Mouse (Mus musculus): ENCODE measurements around the gene Zfp933.

The Zfp933 gene

DNA sequence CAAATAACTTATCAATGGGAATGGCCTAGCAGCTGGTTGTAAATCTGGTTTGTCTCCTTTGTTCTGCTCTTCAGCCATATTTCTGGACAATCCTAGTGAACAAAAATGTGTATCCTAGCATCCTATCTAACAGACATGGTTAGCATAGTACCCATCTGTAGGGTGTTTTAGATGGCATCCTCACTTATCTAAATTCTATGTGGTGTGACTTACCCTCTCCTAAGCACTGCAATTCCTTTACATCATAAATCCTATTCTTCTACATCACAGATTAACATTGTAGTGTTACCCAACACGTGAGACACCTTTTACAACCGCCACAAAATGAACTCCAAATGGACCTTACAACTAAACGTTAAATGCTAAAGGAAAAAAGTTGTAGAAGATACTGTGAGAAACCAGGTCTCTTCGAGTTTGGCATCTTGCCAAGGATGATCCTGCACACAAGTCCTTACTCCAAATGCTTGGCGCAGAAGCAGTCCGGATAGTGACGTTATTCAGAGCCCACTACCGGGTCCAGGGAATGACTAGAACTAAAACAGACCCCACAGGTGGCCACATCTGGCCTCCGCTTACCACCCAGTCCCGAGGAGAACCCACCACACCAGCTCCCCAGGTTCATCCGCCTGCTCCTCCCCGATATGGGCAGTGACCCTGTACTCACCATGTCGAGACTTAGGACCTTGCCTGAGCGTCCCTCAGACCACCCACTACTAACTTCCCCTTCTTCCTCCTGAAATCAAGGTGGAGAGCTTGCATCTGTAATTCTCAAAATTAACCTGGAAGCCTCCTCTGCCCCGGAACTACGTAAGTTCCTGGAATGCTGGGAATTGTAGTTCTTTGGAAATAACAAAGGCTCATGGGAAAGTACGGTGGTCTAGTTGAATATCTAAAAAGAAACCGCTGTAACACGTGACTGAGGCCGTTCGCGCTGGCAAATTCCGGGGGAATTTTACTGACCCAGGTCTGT is at the start of gene Zfp933:
Zfp933 (minus strand) TSS at position 753 of the 970 bp plus-strand sequence.
- no peak; the same call in 1 of the 2 replicates for TF ChIP-seq GATA4 (IDR thresholded peaks at IDR 0.05; ENCODE audit: insufficient replicate concordance, low read length)

DNA sequence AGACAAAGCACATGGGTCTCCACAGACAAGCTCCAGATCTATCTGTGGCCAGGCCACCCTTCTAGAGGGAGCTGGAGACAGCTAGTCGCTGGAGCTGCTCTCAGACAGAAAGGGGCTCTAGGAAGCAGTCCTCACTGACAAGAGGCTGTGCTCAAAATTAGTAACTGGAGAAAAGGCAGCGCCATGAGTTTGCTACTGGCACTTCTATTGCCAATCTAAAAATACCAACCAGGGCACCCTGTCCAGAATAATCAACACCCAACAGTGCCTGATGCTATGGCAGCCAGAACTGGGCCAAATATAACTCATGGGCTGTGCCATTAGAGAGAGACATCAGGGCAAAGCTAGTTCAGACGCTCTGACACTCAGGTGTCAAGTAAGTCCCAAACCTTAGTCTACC is 49.2 kb upstream of the Zfp933 start:
- TF ChIP-seq GATA4 (IDR thresholded peaks at IDR 0.05; ENCODE audit: insufficient replicate concordance, low read length): no peak

DNA sequence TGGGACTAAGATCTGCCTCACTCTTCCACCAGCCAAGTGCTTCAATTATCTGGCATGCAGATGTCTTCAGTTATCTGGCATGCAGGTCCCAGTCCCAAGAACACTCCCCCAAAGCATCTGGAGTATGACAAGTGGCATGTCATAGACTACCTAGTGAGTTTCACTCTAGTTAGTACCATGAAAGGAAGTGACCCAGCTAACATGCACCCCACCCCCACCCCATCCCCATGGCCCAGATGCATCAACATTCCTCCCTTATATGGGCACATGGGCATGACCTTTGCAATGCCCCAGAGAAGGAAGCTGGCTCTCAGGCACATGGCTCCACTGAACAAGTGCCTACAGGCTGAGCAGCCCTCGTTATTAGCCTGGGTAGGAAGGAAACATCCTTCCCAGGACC is 48.2 kb upstream of the Zfp933 start:
- TF ChIP-seq GATA4 (IDR thresholded peaks at IDR 0.05; ENCODE audit: insufficient replicate concordance, low read length): no peak

DNA sequence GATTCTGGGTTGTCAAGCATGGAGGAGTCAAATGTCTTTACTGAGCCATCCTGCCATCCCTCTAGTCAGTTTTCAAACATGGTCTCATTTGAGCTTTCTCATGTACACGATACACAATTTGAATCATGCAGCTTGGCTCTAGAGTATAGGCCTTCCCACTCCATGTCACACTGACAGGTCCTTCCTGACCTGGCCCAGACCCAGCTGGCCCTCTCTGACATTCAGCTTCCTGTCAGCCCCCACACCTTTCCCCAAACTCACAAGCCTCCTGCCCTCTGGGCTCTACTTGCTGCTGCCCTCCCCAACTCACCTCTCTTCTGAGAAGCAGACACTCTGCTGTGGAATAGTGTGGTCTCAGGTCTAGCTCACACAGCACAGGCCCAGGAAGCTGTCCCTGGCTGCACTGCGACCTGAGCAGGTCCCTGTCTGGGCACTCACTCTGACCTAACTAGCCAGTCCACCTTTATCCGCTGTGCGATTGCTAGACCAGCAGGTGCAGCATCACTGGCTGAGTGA is 47.7 kb upstream of the Zfp933 start:
- no peak for TF ChIP-seq GATA4 (IDR thresholded peaks at IDR 0.05; ENCODE audit: insufficient replicate concordance, low read length)

DNA sequence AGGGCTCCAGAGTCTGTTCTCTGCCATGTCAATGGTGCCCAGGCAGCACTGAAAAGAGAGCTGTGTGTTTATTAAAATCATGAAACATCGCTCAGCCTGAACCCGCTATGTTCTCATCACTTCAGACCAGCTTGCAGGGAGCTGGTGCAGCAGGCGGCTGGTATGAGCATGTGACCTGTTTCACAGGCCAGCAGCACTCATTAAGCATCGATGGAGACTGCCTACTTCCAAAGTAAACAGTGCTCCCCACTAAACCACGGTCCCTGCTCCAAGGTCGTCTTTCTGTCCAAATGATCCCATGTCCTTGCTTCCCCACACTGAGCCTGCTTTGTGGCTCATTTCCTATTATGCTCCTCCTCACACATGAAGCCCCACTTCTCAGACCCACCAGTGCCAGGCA is 42.2 kb upstream of the Zfp933 start:
- TF ChIP-seq GATA4 (IDR thresholded peaks at IDR 0.05; ENCODE audit: insufficient replicate concordance, low read length): no peak

DNA sequence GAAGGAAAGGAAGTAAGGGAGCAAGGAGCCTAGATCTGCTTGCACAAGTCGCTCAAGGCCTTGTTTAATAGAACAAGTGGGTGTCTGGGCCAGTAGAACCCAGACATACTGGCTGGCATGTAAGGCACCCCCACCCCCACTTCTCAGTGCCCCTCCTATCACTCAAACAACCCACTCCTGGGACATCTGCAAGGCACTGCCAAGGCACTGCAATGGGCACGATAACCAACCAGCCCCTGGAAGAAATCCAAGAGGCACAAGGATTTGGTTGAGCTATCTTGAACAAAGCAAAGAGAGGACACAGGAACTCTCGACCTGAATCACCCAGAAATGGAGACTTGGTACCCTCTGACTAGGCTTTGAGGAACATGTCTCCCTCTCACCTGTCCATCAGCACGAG is 40.1 kb upstream of the Zfp933 start:
- no peak for TF ChIP-seq GATA4 (IDR thresholded peaks at IDR 0.05; ENCODE audit: insufficient replicate concordance, low read length)

DNA sequence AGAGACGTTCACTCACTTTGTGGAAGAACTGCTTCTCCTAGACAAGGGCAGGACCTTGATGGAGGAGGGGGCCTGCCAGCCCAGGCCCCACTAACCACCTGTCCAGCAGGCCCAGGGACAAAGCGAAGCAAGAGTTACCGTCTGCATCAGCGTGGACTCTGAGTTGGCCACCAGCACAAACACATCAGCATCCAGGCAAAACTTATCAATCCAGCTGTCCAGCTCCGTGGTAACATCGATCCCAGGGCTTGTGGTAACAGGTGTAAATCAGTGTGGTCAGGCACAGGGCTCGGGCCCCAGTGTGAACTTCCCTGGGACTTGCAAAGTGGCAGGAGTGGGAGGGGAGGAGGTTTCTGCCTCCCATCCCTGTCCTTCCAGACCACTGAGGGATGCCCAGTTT is 39.1 kb upstream of the Zfp933 start:
- no peak for TF ChIP-seq GATA4 (IDR thresholded peaks at IDR 0.05; ENCODE audit: insufficient replicate concordance, low read length)

DNA sequence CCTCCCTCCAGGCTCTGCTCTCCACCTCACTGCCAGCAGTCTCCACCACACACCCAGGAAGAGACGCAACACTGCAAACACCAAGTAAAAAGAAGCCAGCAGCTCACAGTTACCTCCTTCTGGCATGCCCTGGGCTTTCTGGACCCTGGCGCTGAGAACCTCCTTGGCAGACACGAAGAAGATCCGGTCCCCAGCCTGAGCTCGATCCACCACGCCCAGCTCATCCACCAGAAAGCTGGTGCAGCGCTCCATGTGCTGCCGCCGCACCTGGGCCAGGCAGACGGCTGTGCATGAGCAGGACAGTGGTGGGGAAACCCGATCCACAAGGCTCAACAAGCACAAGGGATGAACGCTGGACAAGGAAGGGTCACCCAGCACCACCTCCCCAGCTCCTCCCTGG is 38.0 kb upstream of the Zfp933 start:
- TF ChIP-seq GATA4 (IDR thresholded peaks at IDR 0.05; ENCODE audit: insufficient replicate concordance, low read length): no peak

DNA sequence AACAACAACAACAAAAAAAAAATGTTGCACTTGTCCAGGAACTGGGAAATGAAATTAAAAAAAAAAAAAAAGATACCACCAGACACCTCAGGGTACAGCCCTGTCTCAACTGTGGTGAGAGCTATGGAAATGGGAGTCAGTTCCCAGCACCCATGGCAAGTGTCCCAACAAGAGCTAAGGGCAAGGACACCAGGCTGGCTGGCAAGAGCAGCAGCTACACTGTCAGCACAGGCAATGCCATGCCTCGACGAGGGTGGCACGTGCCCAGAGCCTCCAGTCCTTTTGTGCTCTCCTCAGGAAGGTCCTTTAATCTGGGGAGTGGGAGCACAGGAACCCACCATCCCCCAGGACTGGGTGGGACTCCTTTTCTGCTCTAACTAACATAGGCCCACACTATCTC is 36.0 kb upstream of the Zfp933 start:
- TF ChIP-seq GATA4 (IDR thresholded peaks at IDR 0.05; ENCODE audit: insufficient replicate concordance, low read length): no peak

DNA sequence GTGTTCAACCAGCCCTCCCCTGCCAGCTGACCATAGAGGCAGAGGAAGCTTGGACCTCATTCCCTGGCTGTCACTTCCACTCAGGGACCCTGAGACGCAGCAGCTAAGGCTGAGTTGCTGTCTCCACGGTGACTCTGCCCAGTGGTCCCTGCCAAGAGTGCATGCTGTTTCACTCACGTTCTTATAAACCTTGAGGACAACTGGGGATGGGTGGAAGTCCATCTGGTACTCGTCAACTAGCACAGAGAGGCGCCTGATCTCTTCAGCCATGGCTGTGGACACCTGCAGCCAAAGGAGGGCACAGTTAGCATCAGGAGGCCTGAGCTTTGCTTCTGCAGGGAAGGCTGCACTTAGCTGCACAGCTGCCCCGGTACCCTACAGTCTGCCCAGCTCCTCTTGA is 34.9 kb upstream of the Zfp933 start:
- TF ChIP-seq GATA4 (IDR thresholded peaks at IDR 0.05; ENCODE audit: insufficient replicate concordance, low read length): no peak

DNA sequence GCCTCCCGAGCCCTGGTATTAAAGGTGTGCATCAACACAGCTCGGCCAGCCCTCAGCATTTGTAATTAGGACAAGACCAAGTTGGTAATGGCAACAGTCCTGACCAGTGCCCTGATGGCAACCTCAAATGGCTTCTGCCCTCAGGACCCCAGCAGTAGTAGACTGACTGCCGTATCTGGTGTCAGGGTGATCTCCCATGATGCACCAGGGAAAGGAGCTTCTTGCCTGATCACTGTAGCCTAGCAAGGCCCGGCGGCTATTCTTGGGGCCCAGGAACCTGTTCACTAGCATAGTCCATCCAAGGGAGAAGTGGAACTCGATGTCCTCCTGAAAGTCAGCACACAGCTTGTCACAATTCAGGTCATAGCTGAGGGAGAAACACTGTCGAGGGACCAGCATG is 33.6 kb upstream of the Zfp933 start:
- no peak for TF ChIP-seq GATA4 (IDR thresholded peaks at IDR 0.05; ENCODE audit: insufficient replicate concordance, low read length)

DNA sequence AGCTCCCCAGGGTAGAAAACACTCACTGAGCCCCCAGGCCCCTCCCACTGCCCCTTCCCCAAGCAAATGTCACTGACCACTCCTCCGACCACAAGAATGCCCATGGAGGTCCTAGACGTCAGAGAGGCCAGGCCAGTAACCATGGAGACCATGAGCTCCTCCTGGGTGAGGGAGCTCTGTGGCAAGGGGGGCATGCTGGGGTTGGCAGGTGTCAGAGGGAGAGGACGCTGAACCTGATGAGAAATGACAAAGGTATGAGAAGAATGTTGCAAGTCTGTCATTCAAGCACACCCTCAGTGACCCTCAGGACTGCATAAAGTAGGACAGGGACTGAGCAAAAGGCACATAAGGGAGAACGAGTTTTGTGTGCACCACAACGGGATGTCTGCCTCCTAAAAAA is 31.7 kb upstream of the Zfp933 start:
- TF ChIP-seq GATA4 (IDR thresholded peaks at IDR 0.05; ENCODE audit: insufficient replicate concordance, low read length): no peak

DNA sequence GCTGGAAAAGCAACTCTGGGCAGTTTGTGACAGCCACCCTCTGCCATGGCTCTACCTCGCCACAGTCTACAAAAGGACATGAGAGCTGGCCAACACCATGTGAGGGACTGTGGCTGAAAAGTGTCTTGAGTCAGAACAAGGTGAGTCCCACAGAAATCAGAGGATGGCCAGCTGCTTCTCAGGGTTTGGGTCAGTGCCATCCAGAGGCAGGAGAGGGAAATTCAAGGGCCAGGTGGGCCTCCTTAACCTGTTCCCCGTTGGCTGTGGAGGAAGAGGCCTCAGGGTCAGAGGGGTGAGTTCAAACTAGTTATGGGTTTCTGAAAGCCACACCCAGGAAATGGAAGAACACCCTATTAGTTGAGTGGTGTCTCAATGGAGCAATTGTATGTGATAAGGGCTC is 31.3 kb upstream of the Zfp933 start:
- no peak for TF ChIP-seq GATA4 (IDR thresholded peaks at IDR 0.05; ENCODE audit: insufficient replicate concordance, low read length)

DNA sequence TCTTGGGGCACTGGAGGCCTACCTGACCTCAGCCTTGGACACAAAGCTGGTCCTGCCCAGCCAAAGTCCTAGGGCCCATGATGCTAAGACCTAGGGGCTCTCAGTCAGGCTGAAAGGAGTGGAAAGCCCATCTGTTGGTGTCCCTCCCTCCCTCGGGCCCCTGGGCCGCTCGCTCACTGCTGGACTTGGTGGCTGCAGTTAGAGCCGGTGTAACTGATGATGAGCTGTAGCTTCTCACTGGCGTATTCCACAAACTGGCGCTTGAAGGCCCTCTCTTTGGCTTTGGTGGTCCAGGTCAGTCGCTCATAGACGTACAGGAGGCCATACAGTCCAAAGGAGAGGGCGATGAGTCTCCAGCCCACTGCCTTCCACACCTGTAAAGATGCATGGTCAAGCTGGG is 30.4 kb upstream of the Zfp933 start:
- TF ChIP-seq GATA4 (IDR thresholded peaks at IDR 0.05; ENCODE audit: insufficient replicate concordance, low read length): no peak

DNA sequence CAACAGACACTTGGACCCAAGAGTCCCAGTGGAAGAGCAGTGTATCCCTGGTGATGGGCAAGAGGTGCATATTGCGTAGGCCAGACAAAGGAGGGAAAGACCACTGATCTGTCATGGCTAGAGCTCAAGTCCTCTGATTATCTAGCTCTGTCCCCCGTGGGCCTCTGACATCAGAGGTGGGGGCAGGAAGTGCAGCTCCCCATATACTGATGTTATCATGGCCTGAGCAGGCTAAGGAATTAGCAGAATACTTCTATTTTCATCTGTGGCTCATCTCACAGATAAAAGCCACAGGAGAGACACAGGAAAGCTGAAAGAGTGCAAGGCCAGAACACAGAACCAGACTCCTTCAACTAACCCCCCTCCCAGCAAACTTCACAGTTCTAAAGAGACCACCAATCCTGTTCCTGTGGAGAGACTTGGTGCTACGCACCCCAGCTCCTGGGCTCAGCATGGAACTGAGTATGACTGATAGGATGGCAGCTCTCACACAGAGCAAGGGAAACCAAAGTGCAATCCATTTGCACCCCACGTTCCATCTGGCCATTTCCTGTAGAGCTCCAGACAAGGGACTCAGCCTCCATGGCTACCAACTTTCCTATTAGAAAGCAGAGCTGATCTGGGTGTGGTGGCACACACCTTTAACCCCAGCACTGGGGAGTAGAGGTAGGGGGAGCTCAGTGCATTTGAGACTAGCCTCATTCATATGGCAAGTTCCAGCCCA is 27.8 kb upstream of the Zfp933 start:
- TF ChIP-seq GATA4 (IDR thresholded peaks at IDR 0.05; ENCODE audit: insufficient replicate concordance, low read length): no peak

DNA sequence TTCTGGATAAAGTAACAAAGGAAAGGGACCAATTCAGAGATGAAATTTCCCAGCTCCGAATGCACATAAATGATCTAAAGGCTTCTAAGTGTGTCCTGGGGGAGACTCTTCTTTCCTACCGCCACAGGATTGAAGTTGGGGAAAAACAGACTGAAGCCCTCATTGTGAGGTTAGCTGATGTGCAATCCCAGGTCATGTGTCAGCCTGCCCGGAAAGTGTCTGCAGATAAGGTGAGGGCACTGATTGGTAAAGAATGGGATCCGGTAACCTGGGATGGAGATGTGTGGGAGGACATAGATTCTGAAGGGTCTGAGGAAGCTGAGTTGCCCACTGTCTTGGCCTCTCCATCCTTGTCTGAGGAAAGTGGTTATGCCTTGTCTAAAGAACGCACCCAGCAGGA is 21.1 kb upstream of the Zfp933 start:
- TF ChIP-seq GATA4 (IDR thresholded peaks at IDR 0.05; ENCODE audit: insufficient replicate concordance, low read length): no peak
